10 mouse cellular contexts compared by ENCODE assay signal in genomic region chr11:76507302-76508124, GRCm38 (mm10).
DNase-seq lines count a peak whose midpoint lies in the region; ATAC-seq lines count a peak whose summit lies in the region.
"Had no signal": no experiment of that assay in that cellular context is flagged by ENCODE, and none has a peak within 500 bp of the region (broad histone marks: within the 10 kb centered on the region; RNA-seq: fewer than 3 reads in every experiment).

No protein-coding gene starts in this region.

- no peak for ATAC-seq in heart, embryonic 16.5 days (replicated peaks; ENCODE audit: extremely low read depth, insufficient read depth, low FRiP score)
- no peak for ATAC-seq in heart, embryonic 11.5 days (replicated peaks; ENCODE audit: insufficient number of reproducible peaks, low FRiP score, low TSS enrichment)
- ATAC-seq in hindbrain, embryonic 11.5 days (ENCODE audit: low FRiP score), result peak; percentile 63; the same call in 1 of the 2 replicates
- ATAC-seq in limb, embryonic 11.5 days (ENCODE audit: insufficient number of reproducible peaks, low FRiP score, low TSS enrichment, low read depth), result 0 out of 2 replicates have a peak, but pooled peaks have one; percentile 40
- ATAC-seq in heart, embryonic 12.5 days (ENCODE audit: insufficient number of reproducible peaks, low FRiP score), result no peak

- DNase-seq in hindbrain, embryonic 11.5 days (ENCODE audit: low spot score), result peak; percentile 45
- no peak for DNase-seq in limb, embryonic 11.5 days (ENCODE audit: low spot score)
- DNase-seq in right cerebral cortex, postnatal 25 days, result peak; percentile 78
- no peak for DNase-seq in adrenal gland, postnatal 10 days
- no peak for DNase-seq in urinary bladder, postnatal 4 days (ENCODE audit: low spot score in 2 of 2)

- H3K36me3 ChIP-seq in heart, embryonic 16.5 days (ENCODE audit: control insufficient read depth, insufficient read depth), result no peaks in the 10 kb centered on the region
- no peaks in the 10 kb centered on the region for H3K36me3 ChIP-seq in heart, embryonic 11.5 days (ENCODE audit: control insufficient read depth, insufficient read depth, low read length)
- H3K36me3 ChIP-seq in hindbrain, embryonic 11.5 days (ENCODE audit: control insufficient read depth, insufficient read depth, low read length), result no peaks in the 10 kb centered on the region
- H3K36me3 ChIP-seq in limb, embryonic 11.5 days (ENCODE audit: control insufficient read depth, insufficient read depth, low read length), result no peaks in the 10 kb centered on the region
- no peaks in the 10 kb centered on the region for H3K36me3 ChIP-seq in heart, embryonic 12.5 days

- no peaks in the 10 kb centered on the region for H3K27me3 ChIP-seq in heart, embryonic 16.5 days (ENCODE audit: control insufficient read depth, insufficient read depth, low read length)
- H3K27me3 ChIP-seq in heart, embryonic 11.5 days (ENCODE audit: control insufficient read depth, insufficient read depth, low read length), result no peaks in the 10 kb centered on the region
- no peaks in the 10 kb centered on the region for H3K27me3 ChIP-seq in hindbrain, embryonic 11.5 days (ENCODE audit: control insufficient read depth, insufficient read depth, low read length)
- H3K27me3 ChIP-seq in limb, embryonic 11.5 days (ENCODE audit: control insufficient read depth, insufficient read depth, low read length), result no peaks in the 10 kb centered on the region
- no peaks in the 10 kb centered on the region for H3K27me3 ChIP-seq in heart, embryonic 12.5 days (replicated peaks)
- H3K27me3 ChIP-seq: CH12.LX had no signal

- H3K4me3 ChIP-seq in heart, embryonic 16.5 days (ENCODE audit: low read length), result no peak overlapping the region
- no peak overlapping the region for H3K4me3 ChIP-seq in heart, embryonic 11.5 days (ENCODE audit: low read depth, low read length)
- H3K4me3 ChIP-seq in hindbrain, embryonic 11.5 days (ENCODE audit: low read depth, low read length), result no peak overlapping the region
- H3K4me3 ChIP-seq in limb, embryonic 11.5 days (ENCODE audit: low read depth, low read length), result no peak overlapping the region
- H3K4me3 ChIP-seq in heart, embryonic 12.5 days, result no peak overlapping the region

- no peak overlapping the region for H3K4me2 ChIP-seq in heart, embryonic 16.5 days (ENCODE audit: low read depth, low read length)
- no peak overlapping the region for H3K4me2 ChIP-seq in heart, embryonic 11.5 days
- no peak overlapping the region for H3K4me2 ChIP-seq in hindbrain, embryonic 11.5 days (replicated peaks; ENCODE audit: low read depth, low read length)
- H3K4me2 ChIP-seq in limb, embryonic 11.5 days (ENCODE audit: low read depth, severe bottlenecking), result no peak overlapping the region
- H3K4me2 ChIP-seq in heart, embryonic 12.5 days, result no peak overlapping the region
- H3K4me2 ChIP-seq: lung, embryonic 14.5 days had no signal

- no peak overlapping the region for H3K27ac ChIP-seq in heart, embryonic 16.5 days (ENCODE audit: low read length)
- no peak overlapping the region for H3K27ac ChIP-seq in heart, embryonic 11.5 days (ENCODE audit: low read depth, low read length)
- H3K27ac ChIP-seq in hindbrain, embryonic 11.5 days (ENCODE audit: low read depth, low read length), result peak overlapping the region; percentile 44; the same call in 1 of the 2 replicates
- H3K27ac ChIP-seq in limb, embryonic 11.5 days (replicated peaks; ENCODE audit: low read depth, low read length), result no peak overlapping the region
- H3K27ac ChIP-seq in heart, embryonic 12.5 days (ENCODE audit: poor library complexity, severe bottlenecking), result no peak overlapping the region

- H3K9me3 ChIP-seq in heart, embryonic 16.5 days (replicated peaks; ENCODE audit: control insufficient read depth, low read length), result no peaks in the 10 kb centered on the region
- no peaks in the 10 kb centered on the region for H3K9me3 ChIP-seq in heart, embryonic 11.5 days (replicated peaks; ENCODE audit: control insufficient read depth, low read length)
- H3K9me3 ChIP-seq in hindbrain, embryonic 11.5 days (ENCODE audit: control insufficient read depth, low read length), result no peaks in the 10 kb centered on the region
- no peaks in the 10 kb centered on the region for H3K9me3 ChIP-seq in limb, embryonic 11.5 days (ENCODE audit: control insufficient read depth, low read length)
- H3K9me3 ChIP-seq in heart, embryonic 12.5 days (replicated peaks), result no peaks in the 10 kb centered on the region

- peak overlapping the region; percentile 2; the same call in 1 of the 2 replicates for H3K9ac ChIP-seq in heart, embryonic 16.5 days (ENCODE audit: low read length)
- no peak overlapping the region for H3K9ac ChIP-seq in heart, embryonic 11.5 days (ENCODE audit: low read depth, low read length)
- no peak overlapping the region for H3K9ac ChIP-seq in hindbrain, embryonic 11.5 days (ENCODE audit: low read depth, low read length)
- H3K9ac ChIP-seq in limb, embryonic 11.5 days (ENCODE audit: low read length), result 0 out of 2 replicates have a peak overlapping the region, but pooled peaks have one; percentile 24
- no peak overlapping the region for H3K9ac ChIP-seq in heart, embryonic 12.5 days
- H3K9ac ChIP-seq: lung, embryonic 14.5 days had no signal

- 77% methylated on average over 8 of the region's 8 CpGs for WGBS in heart, embryonic 16.5 days
- WGBS in heart, embryonic 11.5 days (ENCODE audit: insufficient replicate concordance), result 74% methylated on average over 8 of the region's 8 CpGs
- 86% methylated on average over 8 of the region's 8 CpGs for WGBS in hindbrain, embryonic 11.5 days
- WGBS in limb, embryonic 11.5 days, result 83% methylated on average over 8 of the region's 8 CpGs
- 91% methylated on average over 8 of the region's 8 CpGs for WGBS in heart, embryonic 12.5 days

- peaks cover 9% of the 10 kb centered on the region for H3K4me1 ChIP-seq in heart, embryonic 16.5 days (ENCODE audit: control insufficient read depth, insufficient read depth, low read length)
- H3K4me1 ChIP-seq in heart, embryonic 11.5 days (ENCODE audit: control insufficient read depth, insufficient read depth, low read length), result peaks cover 22% of the 10 kb centered on the region
- peaks cover 5% of the 10 kb centered on the region; the same call in 1 of the 2 replicates for H3K4me1 ChIP-seq in hindbrain, embryonic 11.5 days (replicated peaks; ENCODE audit: control insufficient read depth, insufficient read depth, low read length)
- peaks cover 14% of the 10 kb centered on the region for H3K4me1 ChIP-seq in limb, embryonic 11.5 days (ENCODE audit: control insufficient read depth, insufficient read depth, low read length)
- H3K4me1 ChIP-seq in heart, embryonic 12.5 days (replicated peaks), result peaks cover 43% of the 10 kb centered on the region

Comparison
In these comparisons a context has a peak if more than half of its experiments do, and no peak if none do; other contexts are left out.
1. H3K9ac ChIP-seq: peak in heart, embryonic 16.5 days (single experiment) and limb, embryonic 11.5 days (single experiment); none in heart, embryonic 11.5 days (single experiment), hindbrain, embryonic 11.5 days (single experiment) and heart, embryonic 12.5 days (single experiment).
2. ATAC-seq: peak in hindbrain, embryonic 11.5 days (single experiment) and limb, embryonic 11.5 days (single experiment); none in heart, embryonic 16.5 days (single experiment), heart, embryonic 11.5 days (single experiment) and heart, embryonic 12.5 days (single experiment).
3. DNase-seq: peak in hindbrain, embryonic 11.5 days (single experiment) and right cerebral cortex, postnatal 25 days (single experiment); none in limb, embryonic 11.5 days (single experiment), adrenal gland, postnatal 10 days (single experiment) and urinary bladder, postnatal 4 days (0 of 2).